Mouse (Mus musculus) layer of hippocampus, adult 18-20 months (tissue): Measurements from ENCODE around the gene Arhgef15. TPM values are rescaled to one million over a fixed set of nuclear protein-coding genes. Genes with fewer than 3 reads are reported as not detected.
"Not testable (repeated sequence)": the region's sequence is repeated elsewhere in the genome, so short reads cannot be mapped to it uniquely, and the experiment has no call there.

Source experiments
- DNase-seq, 2 experiments: peaks; one replicate each; pipeline ENCODE4 v3.0.0; 2022; ENCODE audit warnings: low spot score in 2 of 2
- total RNA-seq, 2 experiments: library from RNA; stranded (reverse); gene quantifications; 2 replicates each; pipeline ENCODE4 v1.2.3; 2021

Gene Arhgef15
- total RNA-seq, 2 experiments from 2014 or later, result 9.3 to 9.6 TPM

- DNase-seq, result no peak
Measured at GRCm38 (mm10) chr11:68966554-68966953, 9.3 kb upstream of the Arhgef15 start.

- DNase-seq, result peak in 1 of 2 experiments; percentile 70
Measured at GRCm38 (mm10) chr11:68965845-68966244, 8.6 kb upstream of the Arhgef15 start.

GRCm38 (mm10) chr11:68965050-68965449 lies 7.8 kb upstream of the Arhgef15 start:
- no peak for DNase-seq

DNA sequence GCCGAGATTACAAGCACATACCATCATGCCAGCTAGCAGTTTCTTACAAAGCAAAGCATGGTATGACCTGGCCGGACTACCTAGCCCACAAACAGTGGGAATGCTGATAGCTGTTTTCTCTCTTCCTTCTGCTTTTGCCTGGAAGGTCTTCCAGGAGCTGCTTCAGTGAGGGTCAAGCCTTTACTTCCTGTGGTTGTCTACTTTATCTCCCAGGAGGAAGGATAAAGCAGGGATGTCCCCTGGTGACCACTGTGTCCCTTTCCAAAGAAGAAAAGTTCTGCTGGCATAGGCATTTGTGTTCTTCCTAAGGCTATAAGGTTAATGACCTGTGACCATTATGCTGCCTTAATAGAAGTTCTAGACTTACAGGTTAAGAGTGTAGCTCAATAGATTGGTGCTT lies 6.1 kb upstream of the Arhgef15 start:
- DNase-seq, result no peak

- DNase-seq, result not testable (repeated sequence)
Measured at GRCm38 (mm10) chr11:68962159-68962558, 4.9 kb upstream of the Arhgef15 start.

- no peak for DNase-seq
Measured at GRCm38 (mm10) chr11:68961596-68961995, 4.3 kb upstream of the Arhgef15 start.

- DNase-seq, result no peak
Measured at GRCm38 (mm10) chr11:68957971-68958370, 691 bp upstream of the Arhgef15 start.

- DNase-seq, result no peak
Measured at GRCm38 (mm10) chr11:68956697-68957096, 583 bp downstream of the Arhgef15 start.

DNA sequence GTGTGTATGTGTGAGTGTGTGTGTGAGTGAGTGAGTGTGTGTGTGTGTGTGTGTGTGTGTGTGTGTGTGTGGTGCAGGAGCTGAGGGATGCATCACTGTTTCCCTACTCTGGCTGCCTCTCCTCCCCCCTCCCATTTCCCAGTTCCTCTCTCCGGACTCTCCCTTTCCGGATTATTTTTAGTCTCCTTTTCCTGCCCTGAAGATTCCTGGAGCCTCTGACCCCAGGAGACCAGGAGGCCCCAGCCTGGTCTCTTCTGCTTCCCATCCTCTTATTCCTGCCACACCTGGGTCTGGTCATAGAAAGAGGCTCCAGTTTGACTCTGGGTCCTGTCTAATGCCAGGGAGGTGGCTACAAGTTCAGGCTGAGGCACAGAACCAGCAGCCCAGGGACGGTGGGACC lies 1.2 kb downstream of the Arhgef15 start:
- DNase-seq, result no peak

DNA sequence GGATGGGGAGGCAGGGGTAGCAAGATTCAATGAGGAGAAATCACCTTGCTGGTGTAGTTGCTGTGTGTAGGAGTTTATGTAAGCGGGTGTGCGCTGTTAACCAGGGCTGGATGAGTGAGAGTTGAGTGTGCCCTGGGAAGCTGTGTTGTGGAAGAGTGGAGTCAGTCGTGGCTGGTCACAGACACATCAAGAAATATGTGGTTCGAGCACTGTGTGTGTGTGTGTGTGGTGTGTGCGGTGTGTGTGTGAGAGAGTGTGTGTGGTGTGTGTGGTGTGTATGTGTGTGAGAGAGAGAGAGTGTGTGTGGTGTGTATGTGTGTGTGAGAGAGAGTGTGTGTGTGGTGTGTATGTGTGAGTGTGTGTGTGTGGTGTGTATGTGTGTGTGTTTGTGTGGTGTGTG lies 1.8 kb downstream of the Arhgef15 start:
- DNase-seq, result no peak

DNA sequence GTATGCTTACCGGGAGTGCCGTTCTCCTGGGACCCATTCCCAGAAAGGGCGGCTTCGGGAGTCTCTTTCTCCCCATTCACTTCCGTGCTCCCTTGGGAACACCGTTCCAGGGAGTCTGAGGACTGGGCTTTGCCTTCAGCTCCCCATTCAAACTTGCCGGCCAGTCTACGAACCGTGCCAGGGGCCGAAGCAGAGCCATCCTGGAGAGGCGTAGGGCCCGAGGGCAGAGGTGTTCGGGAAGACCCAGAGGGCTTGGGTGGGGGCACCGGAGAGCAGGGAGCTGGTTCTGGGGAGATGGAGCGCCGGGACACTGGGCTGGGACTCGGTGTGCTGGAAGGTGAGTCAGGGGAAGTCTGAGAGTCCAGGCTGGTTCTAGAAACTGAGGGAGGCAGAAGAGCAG lies 2.9 kb downstream of the Arhgef15 start:
- DNase-seq, result no peak

- no peak for DNase-seq
Measured at GRCm38 (mm10) chr11:68953903-68954302, 3.4 kb downstream of the Arhgef15 start.

- DNase-seq, result no peak
Measured at GRCm38 (mm10) chr11:68947542-68947993, 9.7 kb downstream of the Arhgef15 start.

DNA sequence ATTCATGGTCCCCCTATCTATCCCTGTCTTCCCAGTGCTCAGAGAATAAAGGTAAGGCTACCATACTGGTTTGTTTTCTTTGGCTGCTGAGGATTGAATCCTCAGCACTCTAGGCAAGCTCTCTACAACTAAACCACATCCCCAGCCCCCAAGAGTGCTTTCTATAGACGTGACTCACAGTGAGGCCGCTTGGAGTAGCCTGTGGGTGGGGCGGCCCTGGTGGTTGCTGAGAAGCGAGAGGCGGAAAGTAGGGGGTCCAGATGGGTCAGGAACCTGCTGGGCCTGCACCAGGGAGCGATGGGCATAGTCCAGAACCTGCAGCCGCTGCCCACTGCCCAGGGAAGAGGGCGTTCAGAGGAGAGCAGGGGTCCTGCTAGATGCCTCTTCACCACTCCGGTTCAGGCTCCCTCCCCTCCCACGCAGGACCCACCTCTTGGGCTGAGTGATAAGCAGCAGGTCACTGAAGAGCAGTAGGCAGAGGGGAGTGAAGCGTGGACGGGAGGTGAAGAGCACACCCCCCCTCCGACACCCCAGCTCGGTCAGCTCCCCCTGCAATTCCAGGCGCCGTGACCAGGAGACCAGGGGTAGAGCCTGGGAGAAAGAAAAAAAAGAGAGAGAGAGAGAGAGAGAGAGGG lies 10.4 kb downstream of the Arhgef15 start:
- DNase-seq, result peak in 1 of 2 experiments; percentile 46

DNA sequence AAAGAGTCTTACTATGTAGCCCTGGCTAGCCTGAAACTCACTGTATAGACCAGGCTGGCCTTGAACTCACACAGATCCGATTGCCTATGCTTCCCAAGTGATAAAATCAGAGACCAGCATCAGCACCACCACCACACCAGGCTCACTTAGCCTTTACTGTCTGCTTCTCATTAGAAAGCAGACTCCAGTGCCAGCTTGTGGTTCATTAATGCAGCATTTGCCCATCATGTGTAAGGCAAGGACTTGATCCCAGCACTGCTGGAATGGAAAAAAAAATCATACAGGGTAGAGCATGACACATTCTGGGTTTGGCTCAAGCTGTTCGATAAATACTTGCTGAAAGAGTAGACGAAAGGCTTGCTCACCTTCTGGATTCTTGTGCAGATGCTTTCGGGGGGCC lies 11.3 kb downstream of the Arhgef15 start:
- DNase-seq, result no peak

- DNase-seq, result no peak
Measured at GRCm38 (mm10) chr11:68945245-68945644, 12.0 kb downstream of the Arhgef15 start.

GRCm38 (mm10) chr11:68942731-68943130 lies 14.5 kb downstream of the Arhgef15 start:
- DNase-seq, result no peak

DNA sequence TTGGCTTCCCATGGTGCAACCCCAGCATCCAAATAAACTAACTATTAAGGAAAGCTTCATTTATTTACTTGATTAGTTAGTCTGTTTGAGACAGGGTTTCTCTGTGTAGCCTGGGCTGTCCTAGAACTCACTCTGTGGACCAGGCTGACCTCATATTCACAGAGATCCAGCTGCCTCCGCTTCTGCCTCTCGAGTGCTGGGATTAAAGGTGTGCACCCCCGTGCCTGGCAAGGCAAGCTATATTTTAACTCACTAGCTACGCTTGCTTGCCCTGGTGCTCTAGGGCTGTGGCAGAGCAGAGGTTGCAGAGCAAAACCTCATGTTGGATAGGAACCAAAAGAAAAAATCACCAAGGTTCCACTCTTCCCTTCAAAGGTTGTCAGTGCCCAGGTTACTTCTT lies 16.8 kb downstream of the Arhgef15 start:
- DNase-seq, result peak in 1 of 2 experiments; percentile 5

DNA sequence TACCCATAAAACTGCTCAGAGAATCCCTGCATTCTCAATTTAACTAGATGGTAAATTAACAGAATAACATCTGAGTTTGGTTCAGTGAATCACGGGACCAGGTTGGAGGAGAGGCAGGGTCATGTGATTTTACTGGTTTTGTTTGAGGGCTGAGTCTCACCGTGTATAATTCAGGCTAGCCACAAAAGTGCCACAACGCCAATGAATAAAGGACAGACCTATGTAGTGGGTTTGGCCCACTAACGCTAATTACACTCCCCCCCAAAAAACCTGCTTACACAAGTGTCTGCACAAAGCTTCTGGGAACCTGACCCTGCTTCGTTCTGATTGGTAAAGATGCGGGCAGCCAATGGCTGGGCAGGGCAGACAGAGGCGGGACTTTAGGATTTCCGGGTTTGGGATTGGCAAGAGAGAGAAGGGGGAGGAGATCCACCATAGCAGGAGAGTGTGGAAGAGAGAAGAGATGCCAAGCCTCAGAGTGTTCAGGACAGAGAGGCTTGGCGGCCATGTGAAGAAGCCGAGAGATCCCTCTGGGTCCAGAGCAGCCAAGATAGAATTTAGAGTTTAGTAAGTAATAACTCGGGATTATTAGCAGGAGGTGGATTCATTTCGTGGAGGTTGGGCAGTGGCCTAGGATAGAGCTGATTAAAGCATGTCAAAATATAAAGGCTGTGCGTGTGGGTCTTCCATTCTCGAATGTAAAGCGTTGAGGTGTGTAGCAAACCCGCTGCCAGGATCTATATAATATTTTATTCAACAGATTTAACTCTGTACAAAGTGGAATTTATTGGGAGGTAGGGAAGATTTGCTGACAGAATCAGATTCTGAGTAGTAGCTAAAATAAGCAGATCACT lies 17.6 kb downstream of the Arhgef15 start:
- DNase-seq, result peak; percentile 86 to 93

- DNase-seq, result not testable (repeated sequence)
Measured at GRCm38 (mm10) chr11:68936951-68937350, 20.3 kb downstream of the Arhgef15 start.

DNA sequence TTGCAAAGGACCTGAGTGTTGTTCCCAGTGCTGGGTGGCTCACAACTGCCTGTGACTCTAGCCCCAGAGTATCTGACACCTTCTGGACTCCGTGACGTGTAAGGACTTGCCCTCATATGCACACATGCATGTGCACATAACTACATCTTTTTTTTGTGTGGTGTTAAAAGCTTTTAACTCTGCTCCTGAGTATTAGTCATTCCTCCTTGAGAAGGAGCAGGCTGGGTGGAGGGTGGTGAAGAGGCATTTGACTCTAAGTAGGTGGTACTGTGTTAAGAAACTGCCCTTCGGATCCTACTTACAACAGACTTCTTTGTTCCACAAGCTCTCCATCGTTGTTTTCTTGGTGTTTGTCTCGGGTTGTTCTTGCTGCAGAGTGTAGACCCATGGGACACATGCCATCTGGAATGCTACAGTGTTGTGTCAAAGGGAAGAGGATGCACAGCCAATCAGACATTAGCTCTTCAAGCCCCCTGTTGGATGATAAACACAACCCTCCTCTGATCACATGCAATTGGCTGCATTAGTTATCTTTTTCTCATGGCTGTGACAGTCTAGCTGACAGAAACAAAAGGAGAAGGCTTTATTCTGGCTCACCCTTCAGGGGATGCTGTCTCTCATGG lies 23.3 kb downstream of the Arhgef15 start:
- no peak for DNase-seq

DNA sequence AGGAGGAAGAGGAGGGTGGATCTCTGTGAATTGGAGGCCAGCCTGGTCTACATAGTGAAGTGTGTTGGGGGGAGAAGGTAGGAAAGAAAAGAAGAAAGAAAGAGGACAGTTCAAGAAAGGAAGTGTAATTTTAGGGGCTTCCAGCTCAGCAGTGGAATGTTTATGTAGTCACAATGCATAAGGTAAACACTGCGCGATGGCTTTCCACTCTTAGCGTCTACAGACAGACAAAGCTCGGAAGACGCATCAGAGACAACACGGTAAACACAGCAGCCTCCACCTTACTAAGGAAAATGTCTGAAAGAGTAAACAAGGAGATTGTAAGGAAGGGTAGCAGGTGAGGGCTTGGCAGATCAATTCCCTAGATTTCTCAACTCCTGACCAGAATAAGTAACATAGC lies 27.3 kb downstream of the Arhgef15 start:
- DNase-seq, result no peak
